Mouse (Mus musculus) monocyte, adult 5-6 weeks (primary cell): ENCODE measurements around the gene Htr1f. TPM values are rescaled to one million over a fixed set of nuclear protein-coding genes. Genes with fewer than 3 reads are reported as not detected.
"Not testable (repeated sequence)": the region's sequence is repeated elsewhere in the genome, so short reads cannot be mapped to it uniquely, and the experiment has no call there.

Experiments used
- ATAC-seq: fragments of 153-309, 156-312 bp; replicated peaks from 2 replicates; pipeline ENCODE4 v1.8.0; 2017; ENCODE audit warnings: mild to moderate bottlenecking; ENCODE audit not compliant: low TSS enrichment, insufficient number of reproducible peaks, severe bottlenecking, poor library complexity, low FRiP score
- total RNA-seq: library from RNA; stranded (forward); fragments of 200-1000, 200-491, 200-594 nt; gene quantifications from 3 replicates; pipeline ENCODE4 v1.2.3, GENCODE M21; 2017

Htr1f gene
- total RNA-seq = not detected in 3 replicates

DNA sequence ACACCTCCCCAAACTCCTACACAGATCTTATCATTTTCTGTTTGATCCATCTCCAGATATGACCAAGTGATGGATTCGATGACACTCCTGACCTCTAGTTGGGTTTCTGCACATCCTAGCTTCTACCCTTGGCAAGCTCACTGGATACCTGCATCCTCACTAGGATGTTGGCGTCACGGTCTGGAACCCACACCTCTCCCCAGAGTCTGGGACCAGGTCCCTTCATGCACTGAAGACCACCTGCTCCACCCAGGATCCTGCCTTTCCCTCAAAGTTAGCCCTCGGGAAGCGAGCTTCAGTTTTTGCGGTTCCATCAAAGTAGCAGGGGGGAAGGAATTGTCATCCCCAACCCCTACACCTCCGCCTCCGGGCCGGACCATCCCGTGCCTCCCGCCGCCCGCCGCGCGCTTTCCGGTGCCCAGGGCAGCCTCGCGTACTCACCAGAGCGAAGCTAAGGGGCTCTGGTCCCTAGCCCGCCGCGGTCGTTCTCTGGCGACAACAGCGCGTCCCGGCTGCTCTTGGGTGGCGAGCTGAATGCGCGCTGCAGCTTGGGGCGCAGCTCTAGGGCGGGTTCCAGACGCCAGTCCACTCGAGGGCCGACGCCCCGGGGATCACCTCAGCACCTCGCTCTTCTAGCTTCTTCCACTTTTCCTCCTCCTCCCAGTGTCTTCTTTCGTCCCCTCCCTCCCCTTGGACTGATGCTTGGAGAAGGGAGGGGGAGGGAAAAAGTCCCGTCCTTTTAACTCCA is at the start of gene Htr1f:
TSS of gene Htr1f (minus strand) at position 671 of the 748 bp plus-strand sequence.
- ATAC-seq = no peak

DNA sequence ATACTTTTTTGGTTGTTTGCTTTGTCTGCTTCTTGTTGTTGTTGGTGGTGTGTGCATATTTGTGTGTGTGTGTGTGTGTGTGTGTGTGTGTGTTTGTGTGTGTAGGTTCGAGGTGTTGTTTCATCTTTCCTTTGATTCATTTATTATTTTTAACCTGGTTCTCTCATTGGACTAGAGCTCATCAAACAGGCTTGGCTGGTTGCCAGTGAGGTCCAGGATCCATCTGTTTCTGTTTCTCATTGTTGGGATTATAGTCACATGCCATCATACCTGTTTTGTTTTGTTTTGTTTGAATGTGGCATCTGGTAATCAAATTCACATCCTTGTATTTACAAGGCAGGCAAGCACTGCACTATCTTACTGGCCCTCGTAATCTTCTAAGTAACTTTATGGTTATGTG is 34.1 kb upstream of the Htr1f start:
- ATAC-seq = no peak

DNA sequence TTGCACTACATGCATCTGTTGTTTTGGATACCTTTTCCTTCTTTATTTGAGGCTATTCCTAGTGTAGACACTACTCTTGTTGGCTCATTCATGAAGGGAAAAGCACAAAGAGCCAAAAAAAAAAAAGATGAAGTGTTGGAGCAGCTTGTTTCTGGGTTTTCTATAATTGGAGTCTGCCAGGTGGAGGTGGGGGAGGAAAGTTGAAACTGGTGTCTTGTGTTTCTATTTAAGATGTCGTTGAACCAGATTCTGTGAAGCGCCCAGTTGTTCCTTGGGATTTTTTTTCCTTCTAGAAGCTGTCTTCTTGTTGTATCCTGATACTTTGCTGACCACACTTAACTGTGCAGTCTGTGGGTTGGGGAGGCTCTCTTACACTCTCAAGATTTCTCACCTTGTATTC is 23.7 kb upstream of the Htr1f start:
- ATAC-seq = no peak

DNA sequence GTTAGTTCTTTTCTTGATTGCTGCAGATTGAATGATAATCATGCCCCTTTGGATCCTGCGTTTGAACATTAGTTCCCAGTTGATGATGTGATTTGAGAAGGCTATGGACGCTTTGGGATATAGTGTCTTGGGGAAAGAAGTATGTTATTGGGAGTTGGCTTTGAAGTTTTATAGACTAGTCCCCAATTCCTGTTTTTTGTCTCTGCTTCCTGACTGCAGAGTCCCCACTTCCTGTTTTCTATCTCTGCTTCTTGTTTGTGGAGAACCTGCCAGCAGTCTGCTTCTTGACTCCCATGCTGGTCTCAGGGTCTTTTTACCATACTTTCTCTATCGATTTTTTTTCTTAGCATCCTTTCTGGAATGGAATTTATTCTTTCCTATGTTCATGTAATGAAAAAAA is 22.2 kb upstream of the Htr1f start:
- 0 out of 2 replicates have a peak, but pooled peaks have one; percentile 56 for ATAC-seq

DNA sequence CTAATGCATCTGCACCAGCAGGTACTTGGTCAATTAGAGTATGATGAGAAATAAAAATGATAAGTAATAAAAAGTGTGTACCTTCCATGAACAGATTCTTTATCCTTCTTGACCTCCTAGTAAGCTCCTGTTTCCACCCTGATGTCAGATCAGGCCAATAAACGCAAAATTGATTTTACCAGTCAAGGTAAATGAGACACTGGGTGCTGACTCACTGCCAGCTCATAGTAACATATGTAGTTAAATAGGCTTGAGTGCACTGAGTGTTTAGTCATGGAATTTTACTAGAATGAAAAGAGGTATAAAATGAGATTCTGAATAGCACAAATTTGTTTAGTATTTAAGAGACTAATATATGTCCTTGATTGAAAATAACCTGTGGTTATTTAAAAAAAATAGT is 6.6 kb upstream of the Htr1f start:
- no peak for ATAC-seq

DNA sequence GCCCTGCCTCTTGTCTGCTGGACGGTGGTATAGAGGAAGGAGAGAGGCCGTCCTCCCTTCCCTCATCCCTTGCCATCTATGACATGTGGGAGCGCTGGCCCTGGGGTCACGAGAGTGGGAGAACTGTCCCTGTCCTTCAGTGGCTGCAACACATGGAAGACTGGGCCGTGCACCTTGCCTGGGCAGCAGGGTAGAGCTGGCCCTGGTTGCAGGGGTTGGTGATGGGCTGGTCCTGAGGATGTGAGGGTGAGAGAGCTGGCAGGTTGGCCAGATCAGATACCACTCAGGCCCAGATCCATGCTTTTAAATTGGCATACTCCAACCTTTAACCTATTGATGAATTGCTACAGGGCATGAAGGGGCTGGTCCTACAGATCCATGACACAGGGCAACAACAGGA is 12.1 kb downstream of the Htr1f start:
- no peak for ATAC-seq

DNA sequence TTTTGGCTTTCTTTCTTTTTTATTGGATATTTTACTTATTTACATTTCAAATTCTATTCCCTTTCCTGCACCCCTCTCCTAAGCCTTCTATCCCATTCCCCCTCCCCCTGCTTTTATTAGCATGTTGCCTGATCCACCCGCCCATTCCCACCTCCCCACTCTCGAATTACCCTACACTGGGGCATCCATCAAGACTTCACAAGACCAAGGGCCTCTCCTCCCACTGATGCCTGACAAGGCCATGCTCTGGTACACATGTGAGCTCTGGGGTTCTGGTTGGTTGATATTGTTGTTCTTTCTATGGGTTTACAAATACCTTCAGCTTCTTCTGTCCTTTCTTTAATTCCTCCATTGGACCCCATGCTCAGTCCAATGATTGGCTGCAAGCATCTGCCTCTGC is 22.2 kb downstream of the Htr1f start:
- no peak for ATAC-seq

DNA sequence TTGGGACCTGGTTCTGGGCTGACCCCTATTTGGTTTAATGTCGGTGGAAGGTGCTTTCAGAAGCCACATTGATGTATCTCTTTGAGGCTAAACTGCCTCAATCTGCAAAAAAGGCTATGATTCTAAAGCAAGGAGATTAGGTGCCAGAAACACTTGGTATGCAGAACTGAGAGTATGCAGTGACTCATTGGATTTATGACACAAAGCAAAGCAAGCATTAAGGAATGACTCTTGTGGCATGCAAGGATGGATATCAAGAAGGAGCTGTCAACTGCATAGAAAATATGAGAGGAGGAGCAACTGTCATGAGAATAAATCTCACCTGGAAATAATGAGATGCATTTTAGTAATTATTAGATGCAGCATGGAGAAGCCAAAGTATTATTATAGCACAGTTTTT is 35.8 kb downstream of the Htr1f start:
- ATAC-seq = no peak

DNA sequence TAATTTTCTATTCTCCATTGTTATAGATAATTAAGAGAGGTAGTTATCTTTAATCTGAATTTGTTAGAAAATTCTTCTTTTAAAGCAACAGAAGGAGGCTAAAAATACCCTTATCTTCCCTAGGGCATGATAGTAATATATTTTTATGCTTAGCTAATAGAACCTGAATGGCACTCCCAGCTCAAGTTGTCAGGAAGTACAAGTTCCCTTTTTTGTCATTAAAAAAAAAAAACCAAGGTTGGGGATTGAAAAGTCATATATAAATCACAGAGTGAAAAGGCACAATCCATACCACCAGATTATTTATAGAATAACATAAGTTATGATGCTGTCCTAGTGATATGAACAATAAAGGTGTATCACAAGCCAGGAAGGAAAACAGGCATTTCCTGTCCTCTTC is 39.4 kb downstream of the Htr1f start:
- ATAC-seq = no peak

DNA sequence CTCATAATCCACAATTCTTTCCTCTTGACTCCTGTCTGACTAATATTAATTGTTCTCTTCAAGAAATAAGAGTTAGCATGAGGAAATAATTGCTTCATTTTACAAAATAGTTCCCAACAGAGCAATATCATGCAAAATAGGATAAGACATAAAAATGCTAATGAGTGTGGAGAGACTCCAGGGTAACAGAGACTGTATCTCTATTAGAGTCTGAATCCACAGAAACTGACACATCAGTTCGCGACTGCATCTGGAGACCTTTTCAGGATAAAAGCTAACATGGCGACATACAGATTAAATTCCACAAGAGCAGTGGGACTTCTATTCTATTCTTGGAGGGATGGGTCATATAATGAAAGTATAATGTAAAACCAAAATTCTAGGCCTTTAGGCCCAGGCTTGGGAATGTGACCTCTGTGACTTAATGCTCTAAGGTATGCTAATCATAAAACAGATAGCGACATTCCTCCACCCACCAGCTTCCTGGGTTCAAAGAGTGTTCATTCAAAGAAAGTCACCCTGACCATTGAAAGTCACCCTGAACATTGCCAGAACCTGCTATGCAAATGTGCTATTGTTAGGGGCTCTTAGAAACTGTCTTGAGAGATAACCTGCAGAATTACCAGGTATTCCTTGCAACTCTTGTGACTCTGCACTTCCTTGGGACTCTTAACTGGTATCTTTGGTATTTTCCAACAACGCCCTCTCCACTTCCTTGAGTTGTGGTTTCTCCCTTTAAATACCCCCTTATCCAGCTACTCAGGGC is 67.8 kb downstream of the Htr1f start:
- ATAC-seq = not testable (repeated sequence)

DNA sequence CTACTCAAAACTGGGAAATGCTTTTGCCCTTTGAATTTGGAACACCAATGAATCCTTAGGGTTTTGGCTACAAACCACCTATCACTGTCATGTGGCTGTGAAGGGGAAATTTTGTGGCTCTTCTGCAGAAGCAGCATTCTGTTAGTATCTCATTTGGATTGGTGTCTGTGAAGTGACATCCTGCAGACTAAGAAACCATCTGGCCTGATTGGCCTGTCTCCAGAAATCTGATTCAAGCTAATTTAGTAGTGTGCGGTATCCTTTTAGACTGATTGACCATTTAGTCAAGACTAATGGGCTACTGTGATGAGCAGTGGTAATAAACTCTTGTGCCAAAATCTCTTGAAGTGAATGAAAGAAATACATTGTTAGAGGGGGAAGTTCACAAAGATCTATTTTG is 76.0 kb downstream of the Htr1f start:
- no peak for ATAC-seq

DNA sequence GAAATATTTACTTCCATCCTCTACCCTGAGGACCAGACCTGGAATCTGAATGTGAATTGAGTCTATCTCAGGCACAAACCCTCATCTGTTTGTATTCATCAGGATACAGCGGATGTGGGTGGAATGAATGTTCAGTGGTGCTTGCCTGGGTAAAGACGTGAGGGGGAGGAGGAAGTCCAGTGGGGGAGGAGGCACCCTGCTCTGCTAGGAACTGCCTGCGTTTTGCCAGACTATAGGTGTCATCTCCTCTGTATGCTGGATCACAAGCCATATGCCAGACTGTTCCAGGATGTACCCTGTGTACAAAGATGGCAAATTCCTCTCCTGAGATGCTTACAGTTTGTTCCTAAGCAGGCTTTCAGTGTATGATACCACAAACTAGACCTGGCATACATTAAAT is 83.3 kb downstream of the Htr1f start:
- no peak for ATAC-seq

DNA sequence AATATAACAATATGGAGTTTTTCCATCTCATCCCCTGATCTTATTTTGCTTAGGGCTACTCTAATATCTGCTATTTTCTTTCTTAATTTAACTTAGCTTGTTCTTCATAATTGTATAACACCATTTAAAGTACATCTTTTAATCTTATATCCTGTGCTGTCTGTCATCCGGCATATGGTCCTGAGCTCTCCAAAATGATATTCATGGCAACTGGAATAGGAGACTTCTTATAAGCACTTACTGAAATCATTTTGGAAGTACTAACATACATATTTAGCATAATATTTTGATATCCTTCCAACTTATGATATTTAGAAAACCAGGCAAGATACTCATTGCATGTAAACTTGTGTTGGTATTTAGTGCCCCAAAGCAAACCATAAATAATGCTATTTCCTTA is 86.9 kb downstream of the Htr1f start:
- ATAC-seq = no peak

DNA sequence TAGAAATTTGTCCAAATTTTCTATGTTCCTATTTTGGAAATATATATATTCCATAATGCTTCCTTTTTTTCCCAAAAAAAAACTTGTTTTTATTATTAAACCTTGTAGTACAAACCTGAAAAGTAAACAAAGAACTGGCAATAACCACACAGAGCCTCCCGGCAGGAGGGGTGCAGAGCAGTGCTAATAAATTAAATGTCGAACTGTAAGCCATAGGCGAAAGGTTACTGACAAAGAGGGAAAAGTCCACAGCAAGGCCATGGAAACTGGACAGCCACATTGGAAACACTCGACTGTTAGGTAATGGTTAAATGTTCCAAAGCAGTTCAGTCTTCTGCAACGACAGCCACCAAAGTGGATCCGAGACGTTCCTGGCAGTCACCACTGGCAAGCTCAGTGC is 87.5 kb downstream of the Htr1f start:
- no peak for ATAC-seq

DNA sequence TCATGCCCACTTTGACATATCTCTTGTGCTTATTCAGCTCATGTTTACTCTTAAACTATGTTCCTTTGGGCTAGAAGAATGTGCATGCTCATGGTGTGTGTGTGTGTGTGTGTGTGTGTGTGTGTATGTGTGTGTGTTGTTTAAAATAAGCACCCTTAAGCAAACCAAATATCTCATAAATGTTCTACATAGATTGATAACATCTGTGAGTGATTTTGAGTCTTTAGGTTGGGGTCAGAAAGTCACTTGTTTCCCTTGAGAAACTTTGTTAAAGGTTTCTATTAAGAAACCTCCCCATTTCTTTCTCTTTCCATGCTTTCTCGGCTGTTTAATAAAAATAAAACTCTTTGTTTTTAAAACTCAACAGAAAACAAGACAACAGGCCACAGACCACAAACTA is 88.1 kb downstream of the Htr1f start:
- no peak for ATAC-seq

DNA sequence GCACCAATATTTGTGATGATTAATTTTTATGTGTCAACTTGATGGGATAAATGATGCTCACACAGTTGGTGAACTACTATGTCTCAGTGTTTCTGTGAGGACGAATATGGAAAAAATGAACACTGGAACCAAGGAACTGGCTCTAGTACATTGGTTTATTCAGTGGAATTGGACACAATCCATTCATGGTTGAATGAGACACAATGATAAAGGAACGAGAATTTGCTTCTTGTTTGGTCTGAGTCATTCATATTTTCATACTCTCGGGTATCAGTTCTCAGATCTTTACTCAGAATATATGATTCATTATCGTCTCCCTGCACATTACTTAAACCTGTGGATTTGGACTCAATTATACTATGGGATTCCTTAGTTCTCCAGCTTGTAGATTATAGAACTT is 90.4 kb downstream of the Htr1f start:
- no peak for ATAC-seq

DNA sequence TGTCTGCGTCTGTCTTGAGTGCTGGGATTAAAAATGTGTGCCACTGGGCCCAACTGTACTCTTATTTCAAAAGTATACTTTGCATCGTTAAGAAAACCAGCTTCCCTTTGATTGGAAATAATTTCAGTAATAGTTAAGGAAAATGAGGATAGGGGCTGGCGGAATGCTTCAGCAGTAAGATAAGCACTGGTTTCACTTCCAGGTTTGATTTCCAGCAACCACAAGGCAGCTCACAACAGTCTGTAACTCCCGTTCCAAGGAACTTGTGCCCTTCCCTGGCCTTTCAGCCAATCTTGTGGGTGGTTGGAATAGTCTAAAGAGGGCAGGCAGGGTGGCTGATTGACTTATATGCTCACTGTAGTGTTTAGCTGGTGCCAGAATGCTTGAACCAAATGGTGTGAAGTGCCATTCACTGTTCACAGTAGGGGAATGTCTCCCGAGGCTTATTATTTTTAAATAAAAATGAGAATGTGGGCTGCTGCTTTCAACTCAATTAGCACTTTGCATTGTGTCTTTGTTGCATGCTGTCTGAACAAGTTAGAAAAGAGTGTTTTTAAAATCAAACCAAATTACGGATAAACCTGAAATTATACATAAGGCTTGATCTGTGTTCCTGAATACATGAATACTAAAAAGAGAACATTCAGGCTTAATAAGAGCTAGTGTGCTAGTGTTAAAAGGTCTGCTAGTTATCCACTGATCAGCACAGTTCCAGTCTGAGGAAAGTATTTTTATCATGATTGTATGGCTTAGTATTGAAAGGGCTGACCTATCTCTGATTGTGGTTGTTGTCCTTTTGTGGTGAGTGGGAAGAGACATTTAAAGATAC is 103.4 kb downstream of the Htr1f start:
- no peak for ATAC-seq

DNA sequence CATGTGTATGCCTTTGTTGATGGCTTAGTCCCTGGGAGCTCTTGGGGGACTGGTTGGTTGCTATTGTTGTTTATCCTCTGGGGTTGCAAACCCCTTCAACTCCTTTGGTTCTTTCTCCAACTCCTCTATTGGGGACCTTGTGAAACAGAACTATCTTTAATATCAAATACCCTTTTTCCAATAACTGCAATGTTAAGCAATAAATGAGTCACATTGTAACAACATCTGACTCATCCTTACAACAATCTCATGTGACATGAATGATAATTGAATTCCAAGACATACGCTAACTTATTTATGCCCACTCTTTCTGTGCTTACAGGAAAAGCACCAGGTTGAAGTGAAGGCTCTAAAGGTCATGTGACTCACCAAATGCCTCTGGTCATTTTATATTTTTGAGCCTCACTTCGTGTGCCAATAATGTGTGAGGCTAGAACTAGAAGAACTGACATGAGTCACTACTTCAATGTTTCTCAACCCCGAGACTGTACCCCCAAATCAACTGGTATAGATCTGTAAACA is 116.3 kb downstream of the Htr1f start:
- ATAC-seq = no peak

DNA sequence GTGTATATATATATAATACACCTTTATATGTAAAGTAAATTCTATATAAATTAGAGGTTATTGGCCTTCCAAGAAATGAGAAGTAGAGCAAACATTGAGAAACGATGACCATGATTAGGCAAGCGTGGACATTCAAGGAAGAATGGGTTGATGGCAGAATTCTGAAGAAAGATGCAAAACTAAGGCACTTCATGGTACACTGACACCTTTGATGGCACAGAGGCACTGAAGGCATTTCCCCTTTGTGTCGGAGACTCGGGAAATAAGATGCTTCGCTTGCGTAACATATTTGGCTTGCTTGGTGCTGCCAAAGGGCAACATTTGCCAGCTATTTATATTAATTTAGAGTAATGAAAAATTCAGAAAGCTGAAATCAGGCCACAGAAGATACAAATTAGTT is 118.1 kb downstream of the Htr1f start:
- ATAC-seq = no peak
